Mouse (Mus musculus) C2C12 (cell line): ENCODE data around the gene Gba2. TPM values are rescaled to one million over a fixed set of nuclear protein-coding genes. Genes with fewer than 3 reads are reported as not detected.
A peak's percentile ranks its signal among the peaks of the same experiment; 100 is the strongest.

Source experiments
- H3K27me3 ChIP-seq: one replicate; pipeline ENCODE4 v1.6.1; 2011; ENCODE audit not compliant: control insufficient read depth, insufficient read depth, insufficient read length
- H3K36me3 ChIP-seq: one replicate; pipeline ENCODE4 v1.6.1; 2011; ENCODE audit not compliant: control insufficient read depth, insufficient read depth
- H3K4me3 ChIP-seq: one replicate; pipeline ENCODE4 v1.5.1; 2011; ENCODE audit warnings: mild to moderate bottlenecking, control low read depth; ENCODE audit not compliant: poor library complexity, insufficient read depth, severe bottlenecking
- H3K79me2 ChIP-seq: one replicate; pipeline ENCODE4 v1.6.1; 2011; ENCODE audit not compliant: control insufficient read depth, insufficient read depth
- H3K79me3 ChIP-seq: one replicate; pipeline ENCODE4 v1.6.1; 2011; ENCODE audit warnings: low read depth, control low read depth
- H3ac ChIP-seq: one replicate; pipeline ENCODE3; 2011; ENCODE audit warnings: low read depth; ENCODE audit not compliant: control insufficient read depth, insufficient read length
- CEBPB ChIP-seq: IDR thresholded peaks from one replicate; pipeline ENCODE4 v1.6.1; 2011; ENCODE audit warnings: low read depth, mild to moderate bottlenecking, control low read depth, moderate library complexity
- CTCF ChIP-seq: IDR thresholded peaks from one replicate; pipeline ENCODE4 v1.5.1; 2011; ENCODE audit not compliant: control insufficient read depth, insufficient read depth, insufficient read length
- FOSL1 ChIP-seq: IDR thresholded peaks from one replicate; pipeline ENCODE4 v1.8.0; 2011; ENCODE audit warnings: mild to moderate bottlenecking, low read length; ENCODE audit not compliant: poor library complexity, insufficient read depth, severe bottlenecking
- MAX ChIP-seq: IDR thresholded peaks from one replicate; pipeline ENCODE4 v1.6.1; 2011; ENCODE audit warnings: mild to moderate bottlenecking, control low read depth
- MYOD1 ChIP-seq: IDR thresholded peaks from one replicate; pipeline ENCODE4 v1.6.1; 2011; ENCODE audit warnings: low read depth; ENCODE audit not compliant: control insufficient read depth, insufficient read length
- MYOG ChIP-seq: IDR thresholded peaks from one replicate; pipeline ENCODE4 v1.6.1; 2011; ENCODE audit not compliant: control insufficient read depth, insufficient read length; ENCODE audit errors: extremely low read depth
- USF1 ChIP-seq: IDR thresholded peaks from one replicate; pipeline ENCODE4 v1.6.1; 2011; ENCODE audit warnings: low read depth, mild to moderate bottlenecking, control low read depth, moderate library complexity
- long read RNA-seq, 2 experiments: library from polyadenylated mRNA; unstranded; transcript quantifications; one replicate each; pipeline ENCODE4 v2.0.0; 2019 to 2020
- polyA plus RNA-seq: library from polyadenylated mRNA; unstranded; fragments of >200 nt; fragmentation: generic; extraction: Trizol; gene quantifications from one replicate; pipeline ENCODE4 v1.2.1, GENCODE M21; 2012; ENCODE audit warnings: missing spikeins

Gene Gba2
- polyA plus RNA-seq: 6.0 TPM
- long read RNA-seq, experiment 1, partial matches to known transcripts: 2 of 6 reads
- long read RNA-seq, experiment 1, other reads (novel, unspliced or antisense): 1 of 6 reads
- long read RNA-seq, experiment 2, transcript Gba2-201 (17 exons, 3,544 nt): major isoform, 23 of 29 reads
- long read RNA-seq, experiment 2, partial matches to known transcripts: 1 of 29 reads
- long read RNA-seq, experiment 2, other reads (novel, unspliced or antisense): 5 of 29 reads

DNA sequence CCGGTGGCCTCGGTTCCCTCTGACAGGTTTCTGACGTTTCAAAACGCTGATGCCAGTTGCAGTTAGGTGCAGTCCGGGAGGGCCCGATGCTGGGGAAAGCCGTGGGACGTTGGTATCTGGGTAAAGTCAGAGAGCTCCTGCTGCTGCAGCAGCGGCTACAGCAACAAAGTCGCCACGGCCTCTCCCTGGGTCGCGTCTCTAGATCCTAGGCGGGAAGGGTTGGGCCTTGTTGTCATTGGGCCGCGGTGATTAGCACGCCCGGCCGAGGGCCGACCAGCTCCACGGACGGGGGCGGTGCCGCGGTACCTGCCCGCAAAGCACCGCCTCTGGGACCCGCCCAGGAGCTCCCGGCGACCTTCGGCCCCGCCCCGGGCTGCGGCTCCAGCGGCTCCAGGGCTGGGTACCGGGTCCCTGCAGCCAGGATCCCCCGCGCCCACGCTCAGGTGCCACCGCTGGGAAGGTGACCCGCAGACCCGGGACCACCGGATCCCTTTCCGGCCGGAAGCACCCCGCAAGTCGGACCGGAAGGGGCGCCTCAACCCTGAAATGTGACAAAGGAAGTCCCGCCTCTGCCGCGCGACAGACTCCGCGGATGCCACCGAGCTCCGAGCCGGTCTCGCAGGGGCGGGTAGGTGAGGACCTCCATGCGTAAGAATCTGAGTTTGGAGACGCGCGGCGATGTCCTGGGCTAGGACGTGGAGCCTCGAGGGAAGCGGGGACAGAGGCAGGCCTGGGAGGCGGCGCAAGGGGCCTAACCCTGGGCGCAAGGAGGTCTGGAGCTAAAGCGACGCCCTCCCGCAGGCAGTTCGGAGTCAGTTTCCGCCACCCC lies at the start of gene Gba2, which contains the start of gene Rgp1:
Gene Gba2 (minus strand): TSS at position 498 of the 829 bp plus-strand sequence.
Gene Rgp1 (plus strand): TSS at position 340 of the 829 bp plus-strand sequence.
- Histone ChIP-seq H3K27me3 (no peaks in the 10 kb centered on the region), H3K36me3 (peaks cover 31% of the 10 kb centered on the region), H3ac (peak within 1 kb of the TSS; percentile 99), H3K79me3 (peaks cover 3% of the 10 kb centered on the region), H3K79me2 (peaks cover 33% of the 10 kb centered on the region), H3K4me3 (peak within 1 kb of the TSS; percentile 75)
- TF ChIP-seq FOSL1 (no peak), USF1 (no peak), CTCF (no peak), MYOG (no peak), MAX (peak; percentile 28), CEBPB (no peak), MYOD1 (no peak)

DNA sequence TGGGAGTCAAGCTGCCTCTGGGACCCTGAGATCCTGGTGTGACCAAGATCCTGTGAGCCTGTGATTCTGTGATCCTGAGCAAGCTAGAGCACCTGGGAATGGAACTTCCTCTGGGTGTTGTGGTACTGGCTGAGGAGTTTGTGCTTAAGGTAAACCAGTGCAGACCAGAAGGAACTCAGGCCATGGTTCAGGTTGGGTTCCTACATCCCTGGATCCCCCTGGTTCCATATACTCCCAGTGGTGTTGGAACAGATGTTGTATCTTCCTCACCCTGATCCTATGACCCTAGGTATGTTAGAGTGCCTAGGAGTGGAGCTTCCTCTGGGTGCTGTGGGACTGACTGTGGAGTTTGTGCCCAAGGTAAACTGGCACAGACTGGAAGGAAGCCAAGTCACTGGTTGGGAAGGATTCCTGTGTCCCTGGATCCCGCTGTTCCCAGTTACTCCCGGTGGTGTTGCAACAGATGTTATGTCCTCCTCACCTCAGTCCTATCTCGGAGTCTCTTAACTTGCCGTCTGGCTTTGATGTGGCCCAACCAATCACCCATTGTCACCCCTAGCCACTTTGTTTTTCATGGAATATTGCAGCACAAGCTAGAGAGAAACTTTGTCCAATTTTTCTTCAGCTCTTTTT lies 41.6 kb upstream of the Gba2 start:
- Histone ChIP-seq H3K4me3 (no peak overlapping the region), H3K79me3 (no peaks in the 10 kb centered on the region), H3ac (no peak overlapping the region), H3K36me3 (no peaks in the 10 kb centered on the region), H3K79me2 (no peaks in the 10 kb centered on the region), H3K27me3 (peaks cover 3% of the 10 kb centered on the region)
- TF ChIP-seq MYOG: no peak
- no peak for TF ChIP-seq MYOD1
- no peak for TF ChIP-seq FOSL1
- no peak for TF ChIP-seq CTCF
- no peak for TF ChIP-seq CEBPB
- TF ChIP-seq MAX: no peak
- TF ChIP-seq USF1: no peak

DNA sequence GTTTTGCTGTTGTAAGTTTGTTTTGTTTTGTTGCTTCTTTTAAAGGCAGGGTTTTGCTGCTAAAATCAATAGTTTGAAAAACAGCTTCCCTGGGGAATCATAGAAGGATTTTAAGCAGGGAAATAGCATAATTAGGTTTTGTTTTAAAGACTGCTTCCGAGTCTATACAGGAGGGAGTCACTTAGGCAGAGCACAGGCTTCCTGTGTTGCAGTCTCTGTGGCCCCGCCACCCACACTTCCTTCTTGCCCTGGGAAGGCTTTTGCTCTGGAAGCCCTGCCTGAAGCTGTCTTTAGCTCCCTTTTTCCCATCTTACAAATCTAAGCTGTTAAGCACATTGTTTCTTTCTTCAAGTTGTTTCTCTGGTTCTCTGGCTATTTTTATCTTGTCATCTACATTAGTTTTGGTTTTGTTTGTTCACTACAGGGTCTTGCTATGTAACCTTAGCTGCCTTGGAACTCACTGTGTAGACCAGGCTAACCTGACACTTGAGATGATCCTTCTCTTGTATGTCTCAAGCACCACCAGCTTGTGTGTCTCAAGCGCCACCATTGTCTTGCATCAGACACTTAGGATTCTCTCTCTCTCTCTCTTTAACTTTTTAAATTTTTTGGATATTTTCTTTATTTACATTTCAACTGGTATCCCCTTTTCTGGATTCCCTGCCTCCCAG lies 34.5 kb upstream of the Gba2 start:
- Histone ChIP-seq H3K36me3 (no peaks in the 10 kb centered on the region), H3K27me3 (peaks cover 6% of the 10 kb centered on the region), H3ac (no peak overlapping the region), H3K79me3 (no peaks in the 10 kb centered on the region), H3K4me3 (no peak overlapping the region), H3K79me2 (no peaks in the 10 kb centered on the region)
- no peak for TF ChIP-seq FOSL1
- no peak for TF ChIP-seq MYOD1
- no peak for TF ChIP-seq MAX
- no peak for TF ChIP-seq CEBPB
- TF ChIP-seq MYOG: no peak
- no peak for TF ChIP-seq CTCF
- no peak for TF ChIP-seq USF1

DNA sequence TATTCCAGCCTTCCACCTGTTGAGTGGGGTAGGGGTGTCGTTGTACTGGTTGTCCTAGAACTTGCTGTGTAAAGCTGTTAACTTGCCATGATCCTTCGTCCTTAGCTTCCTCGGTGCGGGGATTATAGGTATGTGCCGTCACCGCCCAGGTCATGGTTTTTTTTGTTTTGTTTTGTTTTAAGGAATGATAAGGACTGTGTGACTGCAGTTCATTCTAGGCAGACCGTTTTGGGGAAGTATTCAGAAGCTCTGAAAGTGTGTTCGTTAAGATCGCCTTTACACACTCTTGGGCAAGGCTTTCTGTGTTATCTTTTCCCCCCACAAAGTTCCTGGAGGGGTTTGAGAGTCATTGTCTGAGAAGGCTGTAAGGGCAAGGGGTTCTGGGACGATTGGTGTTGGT lies 33.9 kb upstream of the Gba2 start:
- H3K4me3 ChIP-seq: no peak overlapping the region
- H3K36me3 ChIP-seq: no peaks in the 10 kb centered on the region
- H3K79me3 ChIP-seq: no peaks in the 10 kb centered on the region
- TF ChIP-seq CEBPB (no peak), MYOD1 (no peak), CTCF (no peak), FOSL1 (no peak), USF1 (no peak), MYOG (no peak), MAX (no peak)
- H3K79me2 ChIP-seq: no peaks in the 10 kb centered on the region
- no peak overlapping the region for H3ac ChIP-seq
- H3K27me3 ChIP-seq: peaks cover 6% of the 10 kb centered on the region

DNA sequence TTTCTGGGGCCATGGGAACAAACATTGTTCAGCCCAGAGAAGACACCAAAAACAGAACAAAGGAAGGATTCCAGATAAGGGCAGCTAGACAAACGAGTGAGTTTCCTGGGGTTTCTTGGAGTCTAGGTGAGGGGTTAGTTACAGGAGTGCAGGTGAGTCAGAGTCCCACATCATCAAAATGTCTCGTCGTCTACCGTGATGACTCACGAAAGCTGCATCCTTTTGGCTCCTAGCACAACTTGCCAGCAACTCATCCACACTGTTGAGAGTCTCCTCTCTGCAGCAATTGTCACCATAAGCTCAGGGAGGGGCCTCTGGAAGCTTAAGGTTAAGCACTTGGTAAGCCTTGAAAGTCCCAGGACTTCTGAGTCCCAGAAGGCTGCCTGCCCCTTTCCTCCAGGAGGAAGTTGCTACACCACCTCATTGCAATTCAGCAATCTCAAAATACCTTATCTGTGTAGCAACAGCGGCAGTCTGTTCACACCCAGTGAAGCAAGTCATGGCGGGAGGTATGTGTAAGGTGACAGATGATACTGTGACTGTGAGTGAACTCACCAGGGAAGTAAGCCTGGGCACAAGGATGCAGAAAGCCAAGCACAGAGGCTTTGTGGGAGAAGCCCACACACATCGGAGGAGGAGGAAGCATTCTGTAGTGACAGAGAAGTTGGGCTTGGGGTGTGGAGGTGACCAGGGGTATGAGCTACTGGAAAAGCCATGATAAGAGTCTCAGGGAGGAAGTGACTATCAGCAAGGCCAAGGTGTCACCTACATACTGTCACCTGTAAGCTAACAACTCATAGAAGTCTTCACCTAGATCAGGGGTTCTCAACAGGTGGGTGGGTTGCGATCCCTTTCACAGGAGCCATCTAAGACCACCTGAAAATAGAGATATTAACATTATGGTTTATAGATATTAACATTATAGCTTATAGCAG lies 26.3 kb upstream of the Gba2 start:
- Histone ChIP-seq H3K27me3 (peaks cover 5% of the 10 kb centered on the region), H3K79me3 (no peaks in the 10 kb centered on the region), H3K36me3 (no peaks in the 10 kb centered on the region), H3K4me3 (no peak overlapping the region), H3ac (no peak overlapping the region), H3K79me2 (no peaks in the 10 kb centered on the region)
- TF ChIP-seq USF1: no peak
- peak; percentile 22 for TF ChIP-seq CEBPB
- no peak for TF ChIP-seq FOSL1
